11 mouse cellular contexts compared by ENCODE assay signal in the genomic region with DNA sequence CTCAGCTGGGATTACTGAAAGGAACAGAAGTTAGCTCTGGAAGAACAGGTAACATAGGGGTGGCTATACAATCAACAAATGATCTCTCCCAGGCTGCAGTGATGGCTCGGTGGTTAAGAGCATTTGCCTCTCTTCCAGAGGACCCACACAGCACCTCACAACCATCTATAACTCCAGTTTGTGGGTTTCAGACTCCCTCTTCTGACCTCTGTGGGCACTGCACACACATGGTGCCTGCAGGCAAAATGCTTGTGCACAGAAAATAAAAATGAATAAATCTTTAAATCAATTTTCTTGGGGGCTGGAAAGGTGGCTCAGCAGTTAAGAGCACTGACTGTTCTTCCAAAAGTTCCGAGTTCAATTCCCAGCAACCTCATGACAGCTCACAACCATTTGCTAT. TPM values are rescaled to one million over a fixed set of nuclear protein-coding genes. Genes with fewer than 3 reads are reported as not detected.
A peak's percentile ranks its signal among the peaks of the same experiment; 100 is the strongest.
DNase-seq lines count a peak whose midpoint lies in the region; ATAC-seq and TF ChIP-seq lines count a peak whose summit lies in the region.
"Had no signal": no experiment of that assay in that cellular context is flagged by ENCODE, and none has a peak within 500 bp of the region (broad histone marks: within the 10 kb centered on the region; RNA-seq: fewer than 3 reads in every experiment).

No protein-coding gene starts in this region.

- H3K4me1 ChIP-seq in lung, adult 2 months (ENCODE audit: control insufficient read depth, insufficient read depth, low read length) = no peaks in the 10 kb centered on the region

- H3K4me3 ChIP-seq in lung, adult 2 months (replicated peaks; ENCODE audit: extremely low read depth, low read depth, low read length) = no peak overlapping the region
- H3K4me3 ChIP-seq: heart, embryonic 12.5 days had no signal

- ATAC-seq in granulocyte monocyte progenitor cell, adult 5-6 weeks (replicated peaks; ENCODE audit: poor library complexity, severe bottlenecking) = peak; percentile 56; the same call in 1 of the 2 replicates
- ATAC-seq: forebrain, embryonic 14.5 days; inflammation-experienced regulatory T-cells, adult 6 months had no signal

- TF ChIP-seq POLR2A in lung, adult 2 months (IDR thresholded peaks at IDR 0.05; ENCODE audit: borderline replicate concordance, extremely low read depth, low read depth, low read length) = no peak

- peak; percentile 40; the same call in 1 of the 2 replicates for TF ChIP-seq CTCF in lung, adult 2 months (IDR thresholded peaks at IDR 0.05; ENCODE audit: insufficient read depth, low read length)

- peak; percentile 15 for DNase-seq in embryo, embryonic 10.5 days (ENCODE audit: low spot score)
- no peak for DNase-seq in embryo, embryonic 11 days
- no peak for DNase-seq in lung, adult 2 months
- no peak for DNase-seq in lung, postnatal 36 days
- peak; percentile 26 for DNase-seq in CD4-positive helper T cell, adult 2 months (ENCODE audit: low read depth, low spot score)
- no peak for DNase-seq in ovary, adult 18-20 months (ENCODE audit: low spot score)
- no peak for DNase-seq in natural killer cell, adult 2 months (ENCODE audit: low spot score in 2 of 2)

- WGBS in lung, adult 2 months = 64% methylated on average over 2 of the region's 2 CpGs

RNA-seq across cellular contexts. Expression of a gene that starts 9.8 kb away (rescaled TPM):
- polyA plus RNA-seq in lung, adult 2 months (2012; rRNA removed) = 69.8 and 91.4 TPM in 2 replicates
- total RNA-seq in granulocyte monocyte progenitor cell, adult 5-6 weeks (2014; fragmentation: Nextera tagmentation) = 56.5 and 61.6 TPM in 2 replicates
- total RNA-seq in granulocyte monocyte progenitor cell, adult 5-6 weeks (2017) = 73.3 and 89.1 TPM in 2 replicates

RNA-seq across cellular contexts. Expression of a gene that starts 16.3 kb away (rescaled TPM):
- 21.5 and 21.9 TPM in 2 replicates for polyA plus RNA-seq in lung, adult 2 months (2012; rRNA removed)
- 4.7 and 6.4 TPM in 2 replicates for total RNA-seq in granulocyte monocyte progenitor cell, adult 5-6 weeks (2014; fragmentation: Nextera tagmentation)
- 6.5 TPM in 2 replicates for total RNA-seq in granulocyte monocyte progenitor cell, adult 5-6 weeks (2017)

RNA-seq across cellular contexts. Expression of a gene that starts 25.1 kb away (rescaled TPM):
- polyA plus RNA-seq in lung, adult 2 months (2012; rRNA removed) = 14.4 and 79.5 TPM in 2 replicates
- total RNA-seq in granulocyte monocyte progenitor cell, adult 5-6 weeks (2014; fragmentation: Nextera tagmentation) = not detected in 2 replicates
- total RNA-seq in granulocyte monocyte progenitor cell, adult 5-6 weeks (2017) = not detected in 2 replicates

RNA-seq across cellular contexts. Expression of a gene that starts 59.3 kb away (rescaled TPM):
- 28.1 and 34.2 TPM in 2 replicates for polyA plus RNA-seq in lung, adult 2 months (2012; rRNA removed)
- total RNA-seq in granulocyte monocyte progenitor cell, adult 5-6 weeks (2014; fragmentation: Nextera tagmentation) = 0.73 and 2.3 TPM in 2 replicates
- total RNA-seq in granulocyte monocyte progenitor cell, adult 5-6 weeks (2017) = 0.26 TPM in 1 of 2 replicates, not detected in the other

Comparison
In these comparisons a context has a peak if more than half of its experiments do, and no peak if none do; other contexts are left out.
1. DNase-seq: peak in embryo, embryonic 10.5 days (single experiment) and CD4-positive helper T cell, adult 2 months (single experiment); none in embryo, embryonic 11 days (single experiment), lung, adult 2 months (single experiment), lung, postnatal 36 days (single experiment), ovary, adult 18-20 months (single experiment) and natural killer cell, adult 2 months (0 of 2).